In genomic region chr14:14905530-14905852, GRCm38 (mm10) we compare ENCODE assay signal across 10 mouse cellular contexts.
DNase-seq lines count a peak whose midpoint lies in the region; ATAC-seq and TF ChIP-seq lines count a peak whose summit lies in the region.
"Had no signal": no experiment of that assay in that cellular context is flagged by ENCODE, and none has a peak within 500 bp of the region (broad histone marks: within the 10 kb centered on the region; RNA-seq: fewer than 3 reads in every experiment).

No protein-coding gene starts in this region.

- no peaks in the 10 kb centered on the region for H3K9me3 ChIP-seq in neural tube, embryonic 14.5 days (ENCODE audit: control insufficient read depth, low read length)
- no peaks in the 10 kb centered on the region for H3K9me3 ChIP-seq in ES-E14 (ENCODE audit: control insufficient read depth, insufficient read depth, low read depth, low read length)
- H3K9me3 ChIP-seq: limb, embryonic 15.5 days; neural tube, embryonic 15.5 days had no signal

- no peak overlapping the region for H3K9ac ChIP-seq in neural tube, embryonic 14.5 days (replicated peaks; ENCODE audit: low read depth, low read length)
- no peak overlapping the region for H3K9ac ChIP-seq in ES-E14 (ENCODE audit: insufficient read depth, low read depth, low read length, poor library complexity, severe bottlenecking)
- H3K9ac ChIP-seq: limb, embryonic 15.5 days; neural tube, embryonic 15.5 days had no signal

- H3K27ac ChIP-seq in neural tube, embryonic 14.5 days (ENCODE audit: low read depth, low read length), result no peak overlapping the region
- no peak overlapping the region for H3K27ac ChIP-seq in ES-E14 (ENCODE audit: insufficient read depth, low read depth, low read length, poor library complexity, severe bottlenecking)
- H3K27ac ChIP-seq: limb, embryonic 15.5 days; neural tube, embryonic 15.5 days had no signal

- 78% methylated on average over 5 of the region's 5 CpGs for WGBS in neural tube, embryonic 14.5 days

- no peaks in the 10 kb centered on the region for H3K36me3 ChIP-seq in neural tube, embryonic 14.5 days (ENCODE audit: control insufficient read depth, insufficient read depth, low read length)
- no peaks in the 10 kb centered on the region for H3K36me3 ChIP-seq in ES-E14 (ENCODE audit: control insufficient read depth, insufficient read depth, low read length, poor library complexity, severe bottlenecking)
- H3K36me3 ChIP-seq: limb, embryonic 15.5 days; neural tube, embryonic 15.5 days had no signal

- no peak overlapping the region for H3K4me3 ChIP-seq in neural tube, embryonic 14.5 days (ENCODE audit: low read depth, low read length)
- no peak overlapping the region for H3K4me3 ChIP-seq in ES-E14 (ENCODE audit: insufficient read depth in 1 of 2, low read depth in 1 of 2, low read length in 2 of 2, poor library complexity in 1 of 2, severe bottlenecking in 1 of 2)
- H3K4me3 ChIP-seq: limb, embryonic 15.5 days had no signal

- in situ Hi-C loops in ES-E14 (cut with MboI; ENCODE audit: low sequenced_read_pairs in 2 of 2, unreplicated experiment in 2 of 2), result no loop called here

- H3K27me3 ChIP-seq in neural tube, embryonic 14.5 days (ENCODE audit: control insufficient read depth, insufficient read depth, low read length), result no peaks in the 10 kb centered on the region
- H3K27me3 ChIP-seq: limb, embryonic 15.5 days; neural tube, embryonic 15.5 days had no signal

- H3K4me2 ChIP-seq in neural tube, embryonic 14.5 days (ENCODE audit: low read depth, low read length), result no peak overlapping the region

- no peak for DNase-seq in frontal cortex, postnatal 10 days (ENCODE audit: low spot score in 2 of 2)
- no peak for DNase-seq in neural tube, embryonic 10.5 days (ENCODE audit: extremely low spot score, low spot score)
- peak; percentile 30 for DNase-seq in ES-E14 (ENCODE audit: low read depth, low spot score)
- no peak for DNase-seq in right cerebral cortex, adult 2 months (ENCODE audit: low spot score in 2 of 2)
- no peak for DNase-seq in spleen, postnatal 4 days (ENCODE audit: low spot score in 2 of 2)

- no peaks in the 10 kb centered on the region for H3K4me1 ChIP-seq in neural tube, embryonic 14.5 days (ENCODE audit: control insufficient read depth, insufficient read depth, low read length)
- H3K4me1 ChIP-seq in ES-E14 (ENCODE audit: control insufficient read depth in 2 of 2, insufficient read depth in 2 of 2, low read length in 2 of 2, poor library complexity in 1 of 2), result no peaks in the 10 kb centered on the region
- H3K4me1 ChIP-seq: limb, embryonic 15.5 days had no signal

- ATAC-seq in frontal cortex, adult (ENCODE audit: low TSS enrichment), result peak; percentile 27; the same call in 1 of the 2 replicates
- ATAC-seq in neural tube, embryonic 14.5 days (ENCODE audit: low read depth), result peak; percentile 11; the same call in 1 of the 2 replicates
- peak; percentile 88 for ATAC-seq in megakaryocyte-erythroid progenitor cell, adult 5-6 weeks (replicated peaks; ENCODE audit: low FRiP score, low TSS enrichment, poor library complexity, severe bottlenecking)

TF ChIP-seq in ES-E14, 5 proteins besides CTCF, POLR2A, EP300 and RAD21:
- no peak for TF ChIP-seq MAFK (IDR thresholded peaks at IDR 0.05; ENCODE audit: insufficient read depth, low read depth, low read length)

Comparison
In these comparisons a context has a peak if more than half of its experiments do, and no peak if none do; other contexts are left out.
1. ATAC-seq: peak in every context shown above with its lines; median percentile 88 in megakaryocyte-erythroid progenitor cell, adult 5-6 weeks; 27 in frontal cortex, adult; 11 in neural tube, embryonic 14.5 days.